Mouse (Mus musculus) thymus, postnatal 36 days (tissue): Measurements from ENCODE around the gene F2rl3.

Source experiments
- DNase-seq, 2 experiments: peaks; one replicate each; pipeline ENCODE4 v3.0.0; 2022; ENCODE audit warnings: mixed read lengths in 2 of 2

The F2rl3 gene

DNA sequence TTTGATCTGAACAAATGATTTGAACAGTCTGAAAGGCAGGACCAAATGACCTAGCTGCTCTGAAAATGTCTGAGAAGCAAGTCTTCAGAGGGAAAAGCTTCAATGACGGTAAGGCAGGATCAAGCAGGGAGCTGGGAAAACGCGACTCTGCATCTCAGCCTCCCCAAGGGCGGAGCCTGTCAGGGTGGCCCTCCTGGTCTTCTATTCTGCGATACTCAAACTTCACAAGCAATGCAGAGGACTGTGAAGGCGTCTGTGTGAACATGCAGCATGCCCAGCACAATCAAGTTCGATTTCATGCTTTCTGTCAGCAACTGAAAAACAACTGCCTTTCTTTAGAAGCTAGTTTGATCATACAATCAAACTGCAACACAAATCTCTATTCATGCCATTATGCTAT is 5.1 kb downstream of the F2rl3 start:
- no peak for DNase-seq

DNA sequence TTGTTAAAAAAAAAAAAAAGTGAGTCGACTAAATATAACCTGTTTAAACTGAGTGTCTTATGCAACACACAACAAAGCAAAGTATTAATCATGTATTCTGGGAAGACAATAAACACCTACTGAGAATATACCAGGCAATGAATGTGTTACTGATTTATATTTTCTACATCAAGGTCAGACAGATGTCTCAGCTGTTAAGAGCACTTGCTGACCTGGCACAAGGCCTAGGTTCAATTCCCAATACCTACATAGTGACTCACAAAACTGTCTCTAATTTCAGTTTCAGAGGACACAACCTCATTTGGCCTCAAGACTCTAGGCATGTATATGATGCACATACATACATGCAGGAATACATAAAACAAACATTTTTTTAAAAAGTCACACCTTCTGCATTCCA is 16.1 kb downstream of the F2rl3 start:
- DNase-seq = no peak

DNA sequence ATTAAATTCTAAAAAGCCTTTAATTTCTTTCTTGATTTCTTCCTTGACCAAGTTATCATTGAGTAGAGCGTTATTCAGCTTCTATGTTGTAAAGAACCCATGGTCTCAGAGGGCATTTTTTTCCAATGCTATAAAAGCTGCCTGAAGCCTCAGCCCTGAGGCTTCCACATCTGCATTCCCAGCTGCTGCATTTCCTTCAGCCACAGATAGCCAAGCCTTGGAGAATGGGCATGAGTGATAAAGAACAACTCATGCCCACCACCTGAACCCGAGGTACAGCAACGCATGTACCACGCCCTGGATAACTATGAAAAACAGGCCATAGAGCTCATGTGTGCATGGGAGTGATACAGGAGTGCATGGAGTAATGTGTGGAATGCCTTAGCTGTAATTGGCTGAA is 19.0 kb downstream of the F2rl3 start:
- DNase-seq = no peak

DNA sequence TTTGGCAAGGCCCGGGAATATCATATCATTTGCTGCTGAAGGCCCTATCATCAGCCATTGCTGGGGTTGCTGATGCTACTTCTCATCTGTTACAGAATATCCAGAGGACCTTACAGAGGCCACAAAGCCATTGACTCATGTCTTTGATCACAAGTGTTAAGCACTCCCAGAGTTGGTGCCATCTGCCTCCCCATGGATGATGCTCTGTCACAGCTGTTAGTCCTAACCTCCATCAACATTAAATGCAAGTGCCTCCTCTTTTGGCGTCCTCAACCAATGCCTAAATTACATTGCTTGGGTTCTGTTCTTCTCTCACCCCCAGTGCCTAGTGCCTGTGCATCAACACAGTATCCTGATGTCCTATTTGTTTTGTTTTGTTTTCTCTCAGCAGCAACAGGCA is 39.9 kb downstream of the F2rl3 start:
- DNase-seq = no peak

DNA sequence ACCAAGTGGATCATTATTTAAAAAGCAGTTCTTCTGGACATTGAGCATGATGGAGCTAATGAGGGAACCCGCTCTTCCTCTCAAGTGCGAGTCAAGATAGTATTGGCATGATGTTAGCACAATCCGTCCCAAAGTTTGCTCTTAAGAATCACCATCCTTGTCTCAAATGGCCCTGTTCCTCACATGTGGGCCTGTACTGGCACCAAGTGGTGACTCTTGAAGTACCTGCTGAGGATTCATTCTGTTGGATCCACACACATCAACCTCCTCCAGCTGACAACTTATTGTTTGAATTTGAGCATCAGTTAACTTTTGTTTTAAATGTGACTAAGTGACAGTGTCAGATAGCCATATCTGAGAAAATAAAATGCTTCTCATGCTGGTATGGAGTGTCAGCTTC is 51.0 kb downstream of the F2rl3 start:
- no peak for DNase-seq
